9 mouse cellular contexts compared by ENCODE assay signal in the genomic region with DNA sequence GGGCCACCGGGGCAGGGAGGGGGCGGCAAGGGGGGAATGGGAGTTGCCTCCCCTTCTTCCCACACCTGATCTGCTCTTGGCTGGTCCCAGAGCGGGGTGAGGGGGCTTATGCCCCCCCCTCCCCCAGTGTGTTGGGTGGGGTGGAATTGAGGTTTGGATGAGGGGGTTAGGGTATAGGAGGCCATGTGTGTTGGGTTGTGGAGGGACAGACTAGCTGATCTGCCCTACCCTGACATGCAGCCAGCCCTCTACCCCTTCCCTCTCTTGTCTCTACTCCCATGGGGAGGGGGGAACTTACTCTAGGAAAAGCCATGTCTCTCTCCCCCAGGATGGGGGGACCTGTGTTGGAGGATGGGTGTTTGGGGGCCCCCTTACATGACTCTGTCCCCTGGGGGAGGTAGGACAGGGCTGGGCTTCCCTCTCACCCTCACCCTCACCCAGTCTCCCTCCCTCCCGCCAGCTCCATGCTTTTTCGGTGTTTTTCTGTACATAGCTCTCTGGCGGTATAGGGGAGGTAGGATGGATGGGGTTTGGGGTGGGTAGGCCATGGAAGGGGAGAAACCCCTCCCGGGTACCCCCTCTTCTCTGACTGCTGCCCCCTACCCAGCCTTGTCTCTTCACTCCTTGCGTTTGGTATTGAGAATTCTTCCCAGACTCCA. TPM values are rescaled to one million over a fixed set of nuclear protein-coding genes. Genes with fewer than 3 reads are reported as not detected.
DNase-seq lines count a peak whose midpoint lies in the region; ATAC-seq and TF ChIP-seq lines count a peak whose summit lies in the region.
"Had no signal": no experiment of that assay in that cellular context is flagged by ENCODE, and none has a peak within 500 bp of the region (broad histone marks: within the 10 kb centered on the region; RNA-seq: fewer than 3 reads in every experiment).

No protein-coding gene starts in this region.

- H3K4me2 ChIP-seq in heart, embryonic 11.5 days = peak overlapping the region; percentile 98; the same call in 1 of the 2 replicates
- no peak overlapping the region; the same call in 1 of the 2 replicates for H3K4me2 ChIP-seq in midbrain, embryonic 11.5 days
- H3K4me2 ChIP-seq in limb, embryonic 13.5 days (replicated peaks) = peak overlapping the region; percentile 98
- peak overlapping the region; percentile 89 for H3K4me2 ChIP-seq in stomach, postnatal 0 days (replicated peaks; ENCODE audit: low read depth)

- no peak overlapping the region for H3K4me3 ChIP-seq in heart, embryonic 11.5 days (ENCODE audit: low read depth, low read length)
- peak overlapping the region; percentile 89 for H3K4me3 ChIP-seq in midbrain, embryonic 10.5 days
- no peak overlapping the region for H3K4me3 ChIP-seq in midbrain, embryonic 11.5 days (ENCODE audit: low read depth, low read length)
- peak overlapping the region; percentile 87 for H3K4me3 ChIP-seq in limb, embryonic 13.5 days
- 0 out of 2 replicates have a peak overlapping the region, but pooled peaks have one; percentile 75 for H3K4me3 ChIP-seq in stomach, postnatal 0 days (ENCODE audit: low read depth, low read length)

- peaks cover 19% of the 10 kb centered on the region for H3K4me1 ChIP-seq in heart, embryonic 11.5 days (ENCODE audit: control insufficient read depth, insufficient read depth, low read length)
- H3K4me1 ChIP-seq in midbrain, embryonic 10.5 days = peaks cover 50% of the 10 kb centered on the region
- H3K4me1 ChIP-seq in midbrain, embryonic 11.5 days (ENCODE audit: control insufficient read depth, insufficient read depth, low read length) = peaks cover 15% of the 10 kb centered on the region
- peaks cover 41% of the 10 kb centered on the region for H3K4me1 ChIP-seq in limb, embryonic 13.5 days
- H3K4me1 ChIP-seq in stomach, postnatal 0 days (replicated peaks; ENCODE audit: control insufficient read depth, insufficient read depth) = peaks cover 7% of the 10 kb centered on the region; the same call in 1 of the 2 replicates

- H3K36me3 ChIP-seq in heart, embryonic 11.5 days (ENCODE audit: control insufficient read depth, insufficient read depth, low read length) = peaks cover 22% of the 10 kb centered on the region
- peaks cover 71% of the 10 kb centered on the region for H3K36me3 ChIP-seq in midbrain, embryonic 10.5 days
- peaks cover 13% of the 10 kb centered on the region for H3K36me3 ChIP-seq in midbrain, embryonic 11.5 days (ENCODE audit: control insufficient read depth, insufficient read depth, low read length)
- H3K36me3 ChIP-seq in limb, embryonic 13.5 days = peaks cover 59% of the 10 kb centered on the region
- H3K36me3 ChIP-seq in stomach, postnatal 0 days (ENCODE audit: control insufficient read depth, insufficient read depth, low read length) = no peaks in the 10 kb centered on the region; the same call in 1 of the 2 replicates

- DNase-seq in heart, postnatal 36 days = no peak
- DNase-seq in midbrain, embryonic 10.5 days (ENCODE audit: low spot score) = no peak
- no peak for DNase-seq in midbrain, embryonic 11.5 days (ENCODE audit: low spot score, missing footprints)
- no peak for DNase-seq in stomach, postnatal 0 days (ENCODE audit: low spot score)
- DNase-seq in thymus, postnatal 0 days (ENCODE audit: low spot score) = no peak
- DNase-seq: cerebellum, postnatal 25 days had no signal

- WGBS in heart, embryonic 11.5 days (ENCODE audit: insufficient replicate concordance) = 58% methylated on average over 8 of the region's 8 CpGs
- 71% methylated on average over 8 of the region's 8 CpGs for WGBS in midbrain, embryonic 10.5 days
- WGBS in midbrain, embryonic 11.5 days = 58% methylated on average over 8 of the region's 8 CpGs
- WGBS in limb, embryonic 13.5 days = 56% methylated on average over 8 of the region's 8 CpGs
- WGBS in stomach, postnatal 0 days = 57% methylated on average over 7 of the region's 8 CpGs

- H3K9me3 ChIP-seq in heart, embryonic 11.5 days (replicated peaks; ENCODE audit: control insufficient read depth, low read length) = no peaks in the 10 kb centered on the region
- no peaks in the 10 kb centered on the region for H3K9me3 ChIP-seq in midbrain, embryonic 10.5 days (replicated peaks)
- H3K9me3 ChIP-seq in midbrain, embryonic 11.5 days (ENCODE audit: control insufficient read depth, low read length) = no peaks in the 10 kb centered on the region
- H3K9me3 ChIP-seq in limb, embryonic 13.5 days = no peaks in the 10 kb centered on the region
- no peaks in the 10 kb centered on the region for H3K9me3 ChIP-seq in stomach, postnatal 0 days (ENCODE audit: control insufficient read depth, low read length)

- no peak overlapping the region for H3K27ac ChIP-seq in heart, embryonic 11.5 days (ENCODE audit: low read depth, low read length)
- H3K27ac ChIP-seq in midbrain, embryonic 10.5 days (replicated peaks) = 0 out of 2 replicates have a peak overlapping the region, but pooled peaks have one; percentile 3
- H3K27ac ChIP-seq in midbrain, embryonic 11.5 days (ENCODE audit: low read depth, low read length) = no peak overlapping the region
- no peak overlapping the region for H3K27ac ChIP-seq in limb, embryonic 13.5 days
- H3K27ac ChIP-seq in stomach, postnatal 0 days (replicated peaks) = no peak overlapping the region

- intact Hi-C loops in heart, postnatal 36 days (cut with DNase I) = loop anchor here (10.0 kb wide), 1 partner anchor 57 kb away; the partner anchor contains the start of gene Kifc5b

- no peak for ATAC-seq in heart, embryonic 11.5 days (replicated peaks; ENCODE audit: insufficient number of reproducible peaks, low FRiP score, low TSS enrichment)
- ATAC-seq in midbrain, embryonic 11.5 days (ENCODE audit: low FRiP score) = no peak
- no peak for ATAC-seq in limb, embryonic 13.5 days (ENCODE audit: low FRiP score, low read depth)
- ATAC-seq in stomach, postnatal 0 days (ENCODE audit: low FRiP score, low TSS enrichment) = no peak
- ATAC-seq in erythroblast, adult 5-6 weeks (replicated peaks; ENCODE audit: low FRiP score, poor library complexity, severe bottlenecking) = no peak

- TF ChIP-seq CTCF in stomach, postnatal 0 days (IDR thresholded peaks at IDR 0.05; ENCODE audit: low read depth) = no peak

- H3K27me3 ChIP-seq in heart, embryonic 11.5 days (ENCODE audit: control insufficient read depth, insufficient read depth, low read length) = no peaks in the 10 kb centered on the region
- H3K27me3 ChIP-seq in midbrain, embryonic 10.5 days (ENCODE audit: low read depth, poor library complexity, severe bottlenecking) = no peaks in the 10 kb centered on the region
- H3K27me3 ChIP-seq in midbrain, embryonic 11.5 days (ENCODE audit: control insufficient read depth, insufficient read depth, low read length) = no peaks in the 10 kb centered on the region
- no peaks in the 10 kb centered on the region for H3K27me3 ChIP-seq in limb, embryonic 13.5 days
- H3K27me3 ChIP-seq in stomach, postnatal 0 days (ENCODE audit: control insufficient read depth, insufficient read depth, low read length) = no peaks in the 10 kb centered on the region

- TF ChIP-seq EP300 in stomach, postnatal 0 days (optimal IDR thresholded peaks at IDR 0.05) = no peak

- H3K9ac ChIP-seq in heart, embryonic 11.5 days (ENCODE audit: low read depth, low read length) = peak overlapping the region; percentile 16; the same call in 1 of the 2 replicates
- H3K9ac ChIP-seq in midbrain, embryonic 11.5 days (ENCODE audit: low read length) = no peak overlapping the region
- peak overlapping the region; percentile 86; the same call in 1 of the 2 replicates for H3K9ac ChIP-seq in limb, embryonic 13.5 days
- 0 out of 2 replicates have a peak overlapping the region, but pooled peaks have one; percentile 13 for H3K9ac ChIP-seq in stomach, postnatal 0 days (ENCODE audit: low read length)

RNA-seq across cellular contexts. Expression of gene Zbtb9, which starts 1.6 kb away (rescaled TPM):
- 6.8 and 7.9 TPM in 2 replicates for polyA plus RNA-seq in heart, embryonic 11.5 days (2014; fragmentation: Nextera tagmentation; extraction: Ambion mirVana)
- total RNA-seq in heart, postnatal 36 days (2021) = 1 to 10 TPM; 2.1 to 2.6 TPM
- polyA plus RNA-seq in midbrain, embryonic 10.5 days (2016; fragmentation: Nextera tagmentation; extraction: Ambion mirVana) = 18.6 and 18.8 TPM in 2 replicates
- 13.4 and 13.6 TPM in 2 replicates for polyA plus RNA-seq in midbrain, embryonic 11.5 days (2014; fragmentation: Nextera tagmentation; extraction: Ambion mirVana)
- polyA plus RNA-seq in limb, embryonic 13.5 days (2015; fragmentation: Nextera tagmentation; extraction: Ambion mirVana) = 15.5 and 16.7 TPM in 2 replicates
- polyA plus RNA-seq in stomach, postnatal 0 days (2015; fragmentation: Nextera tagmentation; extraction: Ambion mirVana) = 6.9 and 7.8 TPM in 2 replicates
- 1.3 TPM in 1 of 2 replicates, not detected in the other for total RNA-seq in erythroblast, adult 5-6 weeks (2015; ENCODE audit: low replicate concordance)
- total RNA-seq in erythroblast, adult 5-6 weeks (2017; ENCODE audit: low replicate concordance) = 5.3 and 6.0 TPM in 2 replicates
- 21.1 and 24.0 TPM in 2 replicates for polyA plus RNA-seq in thymus, postnatal 0 days (2015; fragmentation: Nextera tagmentation; extraction: Ambion mirVana)

RNA-seq across cellular contexts. Expression of gene Syngap1, which starts 30.3 kb away (rescaled TPM):
- polyA plus RNA-seq in heart, embryonic 11.5 days (2014; fragmentation: Nextera tagmentation; extraction: Ambion mirVana) = 2.9 and 3.7 TPM in 2 replicates
- 1 to 10 TPM; 4.1 to 6.4 TPM for total RNA-seq in heart, postnatal 36 days (2021)
- 1.5 TPM in 2 replicates for polyA plus RNA-seq in midbrain, embryonic 10.5 days (2016; fragmentation: Nextera tagmentation; extraction: Ambion mirVana)
- polyA plus RNA-seq in midbrain, embryonic 11.5 days (2014; fragmentation: Nextera tagmentation; extraction: Ambion mirVana) = 1.8 and 2.3 TPM in 2 replicates
- polyA plus RNA-seq in limb, embryonic 13.5 days (2015; fragmentation: Nextera tagmentation; extraction: Ambion mirVana) = 3.6 and 4.4 TPM in 2 replicates
- polyA plus RNA-seq in stomach, postnatal 0 days (2015; fragmentation: Nextera tagmentation; extraction: Ambion mirVana) = 0.61 and 0.70 TPM in 2 replicates
- total RNA-seq in erythroblast, adult 5-6 weeks (2015; ENCODE audit: low replicate concordance) = 0.42 and 2.5 TPM in 2 replicates
- 0.60 and 5.3 TPM in 2 replicates for total RNA-seq in erythroblast, adult 5-6 weeks (2017; ENCODE audit: low replicate concordance)
- polyA plus RNA-seq in thymus, postnatal 0 days (2015; fragmentation: Nextera tagmentation; extraction: Ambion mirVana) = 0.21 TPM in 2 replicates

RNA-seq across cellular contexts. Expression of gene Cuta, which starts 32.0 kb away (rescaled TPM):
- 134 and 145 TPM in 2 replicates for polyA plus RNA-seq in heart, embryonic 11.5 days (2014; fragmentation: Nextera tagmentation; extraction: Ambion mirVana)
- 10 to 100 TPM; 86.2 to 90.3 TPM for total RNA-seq in heart, postnatal 36 days (2021)
- 175 and 179 TPM in 2 replicates for polyA plus RNA-seq in midbrain, embryonic 10.5 days (2016; fragmentation: Nextera tagmentation; extraction: Ambion mirVana)
- polyA plus RNA-seq in midbrain, embryonic 11.5 days (2014; fragmentation: Nextera tagmentation; extraction: Ambion mirVana) = 146 and 157 TPM in 2 replicates
- polyA plus RNA-seq in limb, embryonic 13.5 days (2015; fragmentation: Nextera tagmentation; extraction: Ambion mirVana) = 170 and 176 TPM in 2 replicates
- 157 and 163 TPM in 2 replicates for polyA plus RNA-seq in stomach, postnatal 0 days (2015; fragmentation: Nextera tagmentation; extraction: Ambion mirVana)
- 33.6 and 59.6 TPM in 2 replicates for total RNA-seq in erythroblast, adult 5-6 weeks (2015; ENCODE audit: low replicate concordance)
- total RNA-seq in erythroblast, adult 5-6 weeks (2017; ENCODE audit: low replicate concordance) = 10.2 and 14.4 TPM in 2 replicates
- polyA plus RNA-seq in thymus, postnatal 0 days (2015; fragmentation: Nextera tagmentation; extraction: Ambion mirVana) = 237 and 241 TPM in 2 replicates

RNA-seq across cellular contexts. Expression of gene Phf1, which starts 38.5 kb away (rescaled TPM):
- 5.7 and 5.9 TPM in 2 replicates for polyA plus RNA-seq in heart, embryonic 11.5 days (2014; fragmentation: Nextera tagmentation; extraction: Ambion mirVana)
- total RNA-seq in heart, postnatal 36 days (2021) = 10 to 100 TPM; 13.9 to 14.5 TPM
- polyA plus RNA-seq in midbrain, embryonic 10.5 days (2016; fragmentation: Nextera tagmentation; extraction: Ambion mirVana) = 3.1 and 4.7 TPM in 2 replicates
- polyA plus RNA-seq in midbrain, embryonic 11.5 days (2014; fragmentation: Nextera tagmentation; extraction: Ambion mirVana) = 3.6 and 3.7 TPM in 2 replicates
- 15.0 and 15.6 TPM in 2 replicates for polyA plus RNA-seq in limb, embryonic 13.5 days (2015; fragmentation: Nextera tagmentation; extraction: Ambion mirVana)
- 4.7 and 5.8 TPM in 2 replicates for polyA plus RNA-seq in stomach, postnatal 0 days (2015; fragmentation: Nextera tagmentation; extraction: Ambion mirVana)
- 4.0 TPM in 2 replicates for total RNA-seq in erythroblast, adult 5-6 weeks (2015; ENCODE audit: low replicate concordance)
- 2.5 and 4.1 TPM in 2 replicates for total RNA-seq in erythroblast, adult 5-6 weeks (2017; ENCODE audit: low replicate concordance)
- 8.5 and 9.3 TPM in 2 replicates for polyA plus RNA-seq in thymus, postnatal 0 days (2015; fragmentation: Nextera tagmentation; extraction: Ambion mirVana)

RNA-seq across cellular contexts. Expression of gene Kifc5b, which starts 54.5 kb away (rescaled TPM):
- 6.3 and 6.9 TPM in 2 replicates for polyA plus RNA-seq in heart, embryonic 11.5 days (2014; fragmentation: Nextera tagmentation; extraction: Ambion mirVana)
- total RNA-seq in heart, postnatal 36 days (2021) = under 1 TPM; 0.44 to 0.95 TPM
- polyA plus RNA-seq in midbrain, embryonic 10.5 days (2016; fragmentation: Nextera tagmentation; extraction: Ambion mirVana) = 10.6 and 12.1 TPM in 2 replicates
- 3.8 and 6.4 TPM in 2 replicates for polyA plus RNA-seq in midbrain, embryonic 11.5 days (2014; fragmentation: Nextera tagmentation; extraction: Ambion mirVana)
- polyA plus RNA-seq in limb, embryonic 13.5 days (2015; fragmentation: Nextera tagmentation; extraction: Ambion mirVana) = 9.0 and 9.6 TPM in 2 replicates
- polyA plus RNA-seq in stomach, postnatal 0 days (2015; fragmentation: Nextera tagmentation; extraction: Ambion mirVana) = 1.5 and 1.6 TPM in 2 replicates
- 3.3 and 5.6 TPM in 2 replicates for total RNA-seq in erythroblast, adult 5-6 weeks (2015; ENCODE audit: low replicate concordance)
- total RNA-seq in erythroblast, adult 5-6 weeks (2017; ENCODE audit: low replicate concordance) = 18.9 and 30.1 TPM in 2 replicates
- polyA plus RNA-seq in thymus, postnatal 0 days (2015; fragmentation: Nextera tagmentation; extraction: Ambion mirVana) = 4.2 and 5.8 TPM in 2 replicates

Comparison
In these comparisons a context has a peak if more than half of its experiments do, and no peak if none do; other contexts are left out.
1. H3K4me3 ChIP-seq: peak in midbrain, embryonic 10.5 days (single experiment), limb, embryonic 13.5 days (single experiment) and stomach, postnatal 0 days (single experiment); none in heart, embryonic 11.5 days (single experiment) and midbrain, embryonic 11.5 days (single experiment).